Mouse (Mus musculus): ENCODE measurements around the gene Rgs3.

GRCm38 (mm10) chr4:62736421-62736820 is 176.8 kb downstream of the Rgs3 start:
- TF ChIP-seq POLR2A (IDR thresholded peaks at IDR 0.05; ENCODE audit: low read depth, low read length): no peak
- no peak for TF ChIP-seq CTCF (IDR thresholded peaks at IDR 0.05; ENCODE audit: extremely low read depth, insufficient read length, insufficient replicate concordance, low read depth, low read length)

Data from small intestine, adult 2 months (tissue).